In genomic region chr7:64391479-64391878, GRCm38 (mm10) we compare ENCODE assay signal across 8 mouse cellular contexts. TPM values are rescaled to one million over a fixed set of nuclear protein-coding genes. Genes with fewer than 3 reads are reported as not detected.
A peak's percentile ranks its signal among the peaks of the same experiment; 100 is the strongest.
DNase-seq lines count a peak whose midpoint lies in the region; ATAC-seq lines count a peak whose summit lies in the region.

No protein-coding gene starts in this region.

- DNase-seq in kidney, adult 9 months: peak; percentile 15
- DNase-seq in kidney, postnatal 25 days: no peak
- DNase-seq in NIH3T3 (ENCODE audit: low read depth): peak; percentile 11
- DNase-seq in forebrain, embryonic 11.5 days (ENCODE audit: low spot score): no peak
- DNase-seq in frontal cortex, adult 2 months (ENCODE audit: extremely low spot score in 1 of 2, low spot score in 1 of 2): no peak
- DNase-seq in gastrocnemius, postnatal 25 days: no peak

- ATAC-seq in forebrain, embryonic 11.5 days (replicated peaks; ENCODE audit: low FRiP score): no peak
- ATAC-seq in limb, embryonic 12.5 days (ENCODE audit: insufficient number of reproducible peaks, insufficient read depth, low FRiP score, low TSS enrichment, low read depth): no peak
- no peak; the same call in 1 of the 2 replicates for ATAC-seq in neural tube, embryonic 13.5 days (ENCODE audit: low read depth)

- no peaks in the 10 kb centered on the region for H3K27me3 ChIP-seq in forebrain, embryonic 11.5 days (ENCODE audit: control insufficient read depth, insufficient read depth, low read length)
- no peaks in the 10 kb centered on the region for H3K27me3 ChIP-seq in limb, embryonic 12.5 days
- no peaks in the 10 kb centered on the region for H3K27me3 ChIP-seq in neural tube, embryonic 13.5 days

- H3K9me3 ChIP-seq in forebrain, embryonic 11.5 days (ENCODE audit: control insufficient read depth, low read length): no peaks in the 10 kb centered on the region
- no peaks in the 10 kb centered on the region for H3K9me3 ChIP-seq in limb, embryonic 12.5 days
- H3K9me3 ChIP-seq in neural tube, embryonic 13.5 days: no peaks in the 10 kb centered on the region

- 5% methylated on average over 8 of the region's 8 CpGs for WGBS in forebrain, embryonic 11.5 days
- WGBS in limb, embryonic 12.5 days: 3% methylated on average over 8 of the region's 8 CpGs
- 6% methylated on average over 8 of the region's 8 CpGs for WGBS in neural tube, embryonic 13.5 days

- no peaks in the 10 kb centered on the region; the same call in 1 of the 2 replicates for H3K4me1 ChIP-seq in forebrain, embryonic 11.5 days (replicated peaks; ENCODE audit: control insufficient read depth, insufficient read depth, low read length)
- peaks cover 11% of the 10 kb centered on the region for H3K4me1 ChIP-seq in limb, embryonic 12.5 days (replicated peaks)
- H3K4me1 ChIP-seq in neural tube, embryonic 13.5 days (replicated peaks): peaks cover 22% of the 10 kb centered on the region

- H3K4me2 ChIP-seq in forebrain, embryonic 11.5 days (ENCODE audit: low read depth, low read length, severe bottlenecking): peak overlapping the region; percentile 63
- peak overlapping the region; percentile 93 for H3K4me2 ChIP-seq in limb, embryonic 12.5 days
- H3K4me2 ChIP-seq in neural tube, embryonic 13.5 days: peak overlapping the region; percentile 98

- peak overlapping the region; percentile 76 for H3K4me3 ChIP-seq in forebrain, embryonic 11.5 days (ENCODE audit: low read depth, low read length)
- H3K4me3 ChIP-seq in limb, embryonic 12.5 days (replicated peaks): peak overlapping the region; percentile 72
- peak overlapping the region; percentile 77 for H3K4me3 ChIP-seq in neural tube, embryonic 13.5 days

- no peak overlapping the region for H3K27ac ChIP-seq in forebrain, embryonic 11.5 days (ENCODE audit: low read depth, low read length)
- peak overlapping the region; percentile 82; the same call in 1 of the 2 replicates for H3K27ac ChIP-seq in limb, embryonic 12.5 days
- H3K27ac ChIP-seq in neural tube, embryonic 13.5 days (replicated peaks): peak overlapping the region; percentile 59; the same call in 1 of the 2 replicates

- no peaks in the 10 kb centered on the region; the same call in 1 of the 2 replicates for H3K36me3 ChIP-seq in forebrain, embryonic 11.5 days (ENCODE audit: control insufficient read depth, insufficient read depth, low read length)
- peaks cover 33% of the 10 kb centered on the region for H3K36me3 ChIP-seq in limb, embryonic 12.5 days
- peaks cover 32% of the 10 kb centered on the region for H3K36me3 ChIP-seq in neural tube, embryonic 13.5 days

- peak overlapping the region; percentile 81 for H3K9ac ChIP-seq in forebrain, embryonic 11.5 days (ENCODE audit: low read length)
- peak overlapping the region; percentile 81 for H3K9ac ChIP-seq in limb, embryonic 12.5 days (replicated peaks)
- H3K9ac ChIP-seq in neural tube, embryonic 13.5 days: peak overlapping the region; percentile 78

RNA-seq across cellular contexts. Expression of gene Mphosph10, which starts 0.6 kb away (rescaled TPM):
- 52.0 and 55.1 TPM in 2 replicates for polyA plus RNA-seq in forebrain, embryonic 11.5 days (2014; fragmentation: Nextera tagmentation; extraction: Ambion mirVana)
- 52.4 and 60.3 TPM in 2 replicates for polyA plus RNA-seq in limb, embryonic 12.5 days (2016; fragmentation: Nextera tagmentation; extraction: Ambion mirVana)
- polyA plus RNA-seq in neural tube, embryonic 13.5 days (2015; fragmentation: Nextera tagmentation; extraction: Ambion mirVana): 30.1 and 35.9 TPM in 2 replicates
- polyA plus RNA-seq in frontal cortex, adult 2 months (2012; rRNA removed): 10.3 and 13.7 TPM in 2 replicates
- 10 to 100 TPM; 12.1 to 13.9 TPM for total RNA-seq in gastrocnemius, postnatal 25 days (2021)

RNA-seq across cellular contexts. Expression of gene Mcee, which starts 0.9 kb away (rescaled TPM):
- 36.6 and 37.3 TPM in 2 replicates for polyA plus RNA-seq in forebrain, embryonic 11.5 days (2014; fragmentation: Nextera tagmentation; extraction: Ambion mirVana)
- 47.0 and 53.2 TPM in 2 replicates for polyA plus RNA-seq in limb, embryonic 12.5 days (2016; fragmentation: Nextera tagmentation; extraction: Ambion mirVana)
- polyA plus RNA-seq in neural tube, embryonic 13.5 days (2015; fragmentation: Nextera tagmentation; extraction: Ambion mirVana): 35.5 and 47.7 TPM in 2 replicates
- 62.2 and 69.6 TPM in 2 replicates for polyA plus RNA-seq in frontal cortex, adult 2 months (2012; rRNA removed)
- total RNA-seq in gastrocnemius, postnatal 25 days (2021): 10 to 100 TPM; 73.8 to 92.1 TPM

RNA-seq across cellular contexts. Expression of gene Fan1, which starts 17.6 kb away (rescaled TPM):
- 8.8 and 9.0 TPM in 2 replicates for polyA plus RNA-seq in forebrain, embryonic 11.5 days (2014; fragmentation: Nextera tagmentation; extraction: Ambion mirVana)
- 11.4 and 12.4 TPM in 2 replicates for polyA plus RNA-seq in limb, embryonic 12.5 days (2016; fragmentation: Nextera tagmentation; extraction: Ambion mirVana)
- polyA plus RNA-seq in neural tube, embryonic 13.5 days (2015; fragmentation: Nextera tagmentation; extraction: Ambion mirVana): 6.8 and 7.5 TPM in 2 replicates
- polyA plus RNA-seq in frontal cortex, adult 2 months (2012; rRNA removed): 3.4 and 4.2 TPM in 2 replicates
- total RNA-seq in gastrocnemius, postnatal 25 days (2021): 1 to 10 TPM; 5.3 to 6.4 TPM

Comparison
In these comparisons a context has a peak if more than half of its experiments do, and no peak if none do; other contexts are left out.
1. DNase-seq: peak in kidney, adult 9 months (single experiment) and NIH3T3 (single experiment); none in kidney, postnatal 25 days (0 of 2), forebrain, embryonic 11.5 days (single experiment), frontal cortex, adult 2 months (0 of 2) and gastrocnemius, postnatal 25 days (single experiment).
2. Peak in every context shown above with its lines, with median percentiles within 50 percentile points of each other: H3K4me2 ChIP-seq, H3K4me3 ChIP-seq and H3K9ac ChIP-seq.